Mouse (Mus musculus): ENCODE measurements around the gene Hfm1. TPM values are rescaled to one million over a fixed set of nuclear protein-coding genes. Genes with fewer than 3 reads are reported as not detected.
A peak's percentile ranks its signal among the peaks of the same experiment; 100 is the strongest.

Gene Hfm1
- polyA plus RNA-seq (2012; rRNA removed): not detected in 2 replicates

DNA sequence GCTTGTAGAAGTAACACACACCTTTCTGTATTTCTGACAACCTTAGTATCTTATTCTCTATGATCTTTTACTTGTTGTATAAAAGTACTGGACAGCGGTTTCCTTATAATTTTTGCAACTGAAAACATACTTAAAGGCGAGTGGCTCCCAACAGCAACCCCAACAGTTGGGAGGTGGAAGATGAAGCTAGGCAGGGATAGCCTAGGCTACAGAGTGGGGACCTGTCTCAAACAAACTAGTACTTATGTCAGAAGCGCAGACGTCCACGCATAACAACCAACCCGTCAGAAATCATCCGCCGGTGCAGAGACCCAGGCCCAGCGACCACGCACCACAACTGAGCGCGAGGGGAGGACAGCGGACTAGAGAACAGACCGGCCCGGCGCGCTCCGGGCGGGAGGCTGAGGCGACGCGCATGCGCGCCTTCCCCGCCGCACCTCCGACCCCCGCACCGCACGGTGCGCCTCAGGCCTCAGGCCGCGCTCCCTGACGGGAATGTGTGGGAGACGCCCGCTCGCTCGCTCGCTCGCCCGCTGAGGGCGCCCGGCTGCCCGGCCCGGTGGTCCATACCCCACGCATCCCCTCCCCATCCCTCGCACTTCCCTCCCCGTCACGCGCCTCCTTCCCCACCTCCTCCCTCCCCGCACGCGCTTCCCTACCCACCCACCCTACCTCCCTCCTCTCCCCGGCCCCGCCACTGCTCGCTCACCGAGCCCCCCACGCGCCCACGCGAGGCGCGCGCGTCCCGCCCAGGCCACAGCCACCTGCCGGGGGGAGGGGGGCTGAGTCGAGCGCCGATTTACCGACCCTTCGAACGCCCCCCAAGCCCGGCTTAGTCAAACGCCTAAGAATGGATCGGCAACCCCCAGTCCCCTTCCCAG lies at the start of gene Hfm1:
Hfm1 (minus strand) TSS at position 834 of the 881 bp plus-strand sequence.
- Histone ChIP-seq H3K4me3 (replicated peaks; ENCODE audit: extremely low read depth, low read depth, low read length) (peak within 1 kb of the TSS; percentile 44), H3K4me1 (ENCODE audit: control insufficient read depth, insufficient read depth, low read length) (no peaks in the 10 kb centered on the region)
- 2% methylated on average over 71 of the region's 76 CpGs for WGBS
- no peak for TF ChIP-seq POLR2A (IDR thresholded peaks at IDR 0.05; ENCODE audit: borderline replicate concordance, extremely low read depth, low read depth, low read length)
- no peak for TF ChIP-seq CTCF (IDR thresholded peaks at IDR 0.05; ENCODE audit: insufficient read depth, low read length)
- DNase-seq: peak; percentile 12

GRCm38 (mm10) chr5:106973883-106974282 lies 47.8 kb upstream of the Hfm1 start:
- no peak for DNase-seq
- WGBS: 81% methylated on average over 7 of the region's 7 CpGs
- Histone ChIP-seq H3K4me1 (ENCODE audit: control insufficient read depth, insufficient read depth, low read length) (no peaks in the 10 kb centered on the region), H3K4me3 (replicated peaks; ENCODE audit: extremely low read depth, low read depth, low read length) (no peak overlapping the region)
- TF ChIP-seq CTCF (IDR thresholded peaks at IDR 0.05; ENCODE audit: insufficient read depth, low read length) (no peak), POLR2A (IDR thresholded peaks at IDR 0.05; ENCODE audit: borderline replicate concordance, extremely low read depth, low read depth, low read length) (no peak)

GRCm38 (mm10) chr5:106967578-106967977 lies 41.5 kb upstream of the Hfm1 start:
- WGBS: 87% methylated on average over 1 of the region's 1 CpGs
- TF ChIP-seq CTCF (IDR thresholded peaks at IDR 0.05; ENCODE audit: insufficient read depth, low read length) (no peak), POLR2A (IDR thresholded peaks at IDR 0.05; ENCODE audit: borderline replicate concordance, extremely low read depth, low read depth, low read length) (no peak)
- no peak for DNase-seq

DNA sequence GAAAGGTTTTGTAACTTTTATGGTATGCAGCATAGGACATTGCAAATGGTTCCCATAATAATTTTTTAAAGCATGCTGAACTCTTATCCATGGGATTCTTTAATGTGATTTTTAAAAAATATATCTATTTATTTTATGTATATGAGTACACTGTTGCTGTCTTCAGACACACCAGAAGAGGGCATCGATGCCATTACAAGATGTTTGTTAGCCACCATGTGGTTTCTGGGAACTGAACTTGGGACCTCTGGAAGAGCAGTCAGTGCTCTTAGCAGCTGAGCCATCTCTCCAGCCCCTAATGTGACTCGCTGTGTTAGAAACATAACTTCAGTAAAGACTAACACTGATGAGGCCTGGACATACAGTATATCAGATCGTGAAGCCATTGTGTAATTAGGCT lies 40.3 kb upstream of the Hfm1 start:
- no peak for TF ChIP-seq CTCF (IDR thresholded peaks at IDR 0.05; ENCODE audit: insufficient read depth, low read length)
- TF ChIP-seq POLR2A (IDR thresholded peaks at IDR 0.05; ENCODE audit: borderline replicate concordance, extremely low read depth, low read depth, low read length): no peak
- 63% methylated on average over 3 of the region's 3 CpGs for WGBS
- DNase-seq: no peak

More at GRCm38 (mm10) chr5:106967578-106967977, 41.5 kb upstream of the Hfm1 start:
- Histone ChIP-seq H3K4me3 (replicated peaks; ENCODE audit: extremely low read depth, low read depth, low read length) (no peak overlapping the region), H3K4me1 (ENCODE audit: control insufficient read depth, insufficient read depth, low read length) (peaks cover 2% of the 10 kb centered on the region; the same call in 1 of the 2 replicates)

DNA sequence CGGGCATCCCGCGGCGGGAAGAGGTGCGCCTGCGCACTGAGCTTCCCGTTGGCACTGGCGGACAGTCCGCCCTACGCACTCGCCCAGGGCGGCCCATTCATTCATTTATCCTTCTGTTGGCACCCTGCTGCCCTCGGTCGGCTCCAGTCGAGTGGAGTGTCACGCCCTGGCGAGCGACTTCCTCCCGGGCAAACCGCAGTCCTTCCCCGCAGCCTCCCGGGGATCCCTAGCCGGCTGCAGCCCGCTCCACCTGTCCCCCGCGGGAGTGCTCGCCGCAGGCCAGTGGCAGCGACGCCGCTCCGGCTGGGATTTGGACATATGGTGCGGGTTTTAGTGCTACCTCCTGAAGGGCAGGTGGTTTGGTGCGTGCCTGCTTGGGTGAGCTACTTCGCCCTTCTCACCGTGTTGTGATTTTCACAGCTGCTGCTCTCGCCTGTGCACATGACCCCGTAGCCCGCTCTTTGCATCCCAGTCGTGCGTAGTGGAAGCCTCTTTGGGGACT lies 38.4 kb upstream of the Hfm1 start:
- TF ChIP-seq CTCF (IDR thresholded peaks at IDR 0.05; ENCODE audit: insufficient read depth, low read length) (no peak), POLR2A (IDR thresholded peaks at IDR 0.05; ENCODE audit: borderline replicate concordance, extremely low read depth, low read depth, low read length) (no peak)
- WGBS: under 1% methylated on average over 41 of the region's 41 CpGs
- DNase-seq: no peak

More for the DNA sequence above, 40.3 kb upstream of the Hfm1 start:
- no peak overlapping the region for H3K4me3 ChIP-seq (replicated peaks; ENCODE audit: extremely low read depth, low read depth, low read length)
- peaks cover 2% of the 10 kb centered on the region; the same call in 1 of the 2 replicates for H3K4me1 ChIP-seq (ENCODE audit: control insufficient read depth, insufficient read depth, low read length)

GRCm38 (mm10) chr5:106963584-106964512 lies 37.7 kb upstream of the Hfm1 start, which contains the start of gene Cdc7:
Gene Cdc7, plus strand, starts transcription at chr5:106964322.
- Histone ChIP-seq H3K4me3 (replicated peaks; ENCODE audit: extremely low read depth, low read depth, low read length) (peak within 1 kb of the TSS; percentile 80), H3K4me1 (ENCODE audit: control insufficient read depth, insufficient read depth, low read length) (peaks cover 2% of the 10 kb centered on the region; the same call in 1 of the 2 replicates)
- 7% methylated on average over 54 of the region's 54 CpGs for WGBS
- TF ChIP-seq CTCF (IDR thresholded peaks at IDR 0.05; ENCODE audit: insufficient read depth, low read length) (no peak), POLR2A (IDR thresholded peaks at IDR 0.05; ENCODE audit: borderline replicate concordance, extremely low read depth, low read depth, low read length) (peak; percentile 39; the same call in 1 of the 2 replicates)
- DNase-seq: peak; percentile 94

More for the DNA sequence above, 38.4 kb upstream of the Hfm1 start:
- peaks cover 2% of the 10 kb centered on the region; the same call in 1 of the 2 replicates for H3K4me1 ChIP-seq (ENCODE audit: control insufficient read depth, insufficient read depth, low read length)
- H3K4me3 ChIP-seq (replicated peaks; ENCODE audit: extremely low read depth, low read depth, low read length): peak overlapping the region; percentile 80

DNA sequence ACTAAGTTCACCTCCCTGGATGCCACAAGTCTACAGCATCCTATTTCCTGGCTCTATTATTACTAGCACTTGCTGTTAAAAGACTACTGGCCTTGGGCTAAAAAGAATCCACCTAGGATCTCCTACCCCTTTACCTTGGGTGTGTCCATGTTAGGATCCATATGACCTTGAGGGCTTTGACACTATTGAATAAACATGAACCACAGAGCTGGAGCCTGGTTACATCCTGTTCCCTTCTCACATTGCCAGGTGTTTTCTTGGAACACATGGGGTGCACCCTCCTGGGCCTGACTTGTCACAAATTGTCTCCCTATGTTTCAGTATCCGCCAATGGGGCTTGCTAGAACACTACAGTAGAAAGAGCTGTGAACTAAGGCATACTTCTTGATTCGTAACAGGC lies 34.3 kb upstream of the Hfm1 start:
- TF ChIP-seq POLR2A (IDR thresholded peaks at IDR 0.05; ENCODE audit: borderline replicate concordance, extremely low read depth, low read depth, low read length): no peak
- no peak for TF ChIP-seq CTCF (IDR thresholded peaks at IDR 0.05; ENCODE audit: insufficient read depth, low read length)
- 84% methylated on average over 2 of the region's 2 CpGs for WGBS
- DNase-seq: no peak
- Histone ChIP-seq H3K4me3 (replicated peaks; ENCODE audit: extremely low read depth, low read depth, low read length) (no peak overlapping the region), H3K4me1 (ENCODE audit: control insufficient read depth, insufficient read depth, low read length) (peaks cover 2% of the 10 kb centered on the region; the same call in 1 of the 2 replicates)

DNA sequence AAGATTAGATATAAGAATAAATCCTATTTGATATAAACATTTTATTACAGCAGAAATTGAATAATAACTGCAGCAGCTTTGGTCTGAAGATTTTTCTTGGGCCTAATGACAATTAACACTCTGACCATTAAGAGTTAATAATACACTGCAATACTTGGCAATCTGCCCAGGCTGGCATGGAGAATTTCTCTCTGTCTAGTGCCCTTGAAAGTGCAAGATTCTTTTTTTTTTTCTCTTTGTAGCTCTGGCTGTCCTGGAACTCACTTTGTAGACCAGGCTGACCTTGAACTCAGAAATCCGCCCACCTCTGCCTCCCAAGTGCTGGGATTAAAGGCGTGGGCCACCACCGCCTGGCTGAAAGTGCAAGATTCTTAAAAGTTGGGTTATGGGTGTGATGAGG lies 32.9 kb upstream of the Hfm1 start:
- 55% methylated on average over 3 of the region's 3 CpGs for WGBS
- no peak for DNase-seq
- no peaks in the 10 kb centered on the region for H3K4me1 ChIP-seq (ENCODE audit: control insufficient read depth, insufficient read depth, low read length)
- TF ChIP-seq CTCF (IDR thresholded peaks at IDR 0.05; ENCODE audit: insufficient read depth, low read length) (no peak), POLR2A (IDR thresholded peaks at IDR 0.05; ENCODE audit: borderline replicate concordance, extremely low read depth, low read depth, low read length) (no peak)
- no peak overlapping the region for H3K4me3 ChIP-seq (replicated peaks; ENCODE audit: extremely low read depth, low read depth, low read length)

GRCm38 (mm10) chr5:106956467-106956866 lies 30.3 kb upstream of the Hfm1 start:
- H3K4me1 ChIP-seq (ENCODE audit: control insufficient read depth, insufficient read depth, low read length): no peaks in the 10 kb centered on the region
- no peak for DNase-seq
- TF ChIP-seq CTCF (IDR thresholded peaks at IDR 0.05; ENCODE audit: insufficient read depth, low read length) (no peak), POLR2A (IDR thresholded peaks at IDR 0.05; ENCODE audit: borderline replicate concordance, extremely low read depth, low read depth, low read length) (no peak)
- H3K4me3 ChIP-seq (replicated peaks; ENCODE audit: extremely low read depth, low read depth, low read length): no peak overlapping the region
- 59% methylated on average over 3 of the region's 3 CpGs for WGBS

Data from lung, adult 2 months (tissue).